Mouse (Mus musculus) Muller cell, postnatal 12 days (primary cell): ENCODE data around the gene Esyt1.

Source experiments
- DNase-seq: peaks from one replicate; pipeline ENCODE4 v3.0.0-alpha.2; 2015; ENCODE audit errors: inconsistent ontology term

Esyt1 gene

DNA sequence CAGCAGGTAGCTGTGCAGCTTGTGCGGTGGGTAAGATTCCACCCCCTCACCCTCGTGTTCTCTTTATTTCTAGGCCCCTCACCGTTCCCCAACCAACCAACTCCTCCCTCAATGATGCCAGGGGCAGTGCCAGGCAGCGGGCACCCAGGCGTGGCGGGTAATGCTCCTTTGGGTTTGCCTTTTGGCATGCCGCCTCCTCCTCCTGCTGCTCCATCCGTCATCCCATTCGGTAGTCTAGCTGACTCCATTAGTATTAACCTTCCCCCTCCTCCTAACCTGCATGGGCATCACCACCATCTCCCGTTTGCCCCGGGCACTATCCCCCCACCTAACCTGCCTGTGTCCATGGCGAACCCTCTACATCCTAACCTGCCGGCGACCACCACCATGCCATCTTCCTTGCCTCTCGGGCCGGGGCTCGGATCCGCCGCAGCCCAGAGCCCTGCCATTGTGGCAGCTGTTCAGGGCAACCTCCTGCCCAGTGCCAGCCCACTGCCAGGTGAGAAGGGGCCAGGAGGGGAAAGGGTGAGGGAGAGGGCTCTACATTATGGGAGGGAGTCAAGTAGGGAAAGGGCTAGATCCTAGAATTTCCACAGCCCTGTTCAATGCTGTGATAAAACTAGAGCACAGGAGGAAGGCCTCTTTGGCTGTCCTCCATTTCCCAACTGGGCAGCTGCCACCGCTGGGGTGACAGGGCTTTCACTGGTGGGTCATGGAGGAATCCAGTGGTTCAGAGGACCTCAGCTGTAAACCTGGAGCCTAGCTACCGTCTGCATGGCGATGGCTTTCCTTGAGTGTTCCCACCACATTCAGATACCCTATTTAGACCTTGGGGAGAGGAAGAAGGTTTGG is 37.6 kb downstream of the Esyt1 start:
- no peak for DNase-seq

- DNase-seq, result no peak
These were observed 39.3 kb downstream of the Esyt1 start for GRCm38 (mm10) chr10:128486370-128486769.

DNA sequence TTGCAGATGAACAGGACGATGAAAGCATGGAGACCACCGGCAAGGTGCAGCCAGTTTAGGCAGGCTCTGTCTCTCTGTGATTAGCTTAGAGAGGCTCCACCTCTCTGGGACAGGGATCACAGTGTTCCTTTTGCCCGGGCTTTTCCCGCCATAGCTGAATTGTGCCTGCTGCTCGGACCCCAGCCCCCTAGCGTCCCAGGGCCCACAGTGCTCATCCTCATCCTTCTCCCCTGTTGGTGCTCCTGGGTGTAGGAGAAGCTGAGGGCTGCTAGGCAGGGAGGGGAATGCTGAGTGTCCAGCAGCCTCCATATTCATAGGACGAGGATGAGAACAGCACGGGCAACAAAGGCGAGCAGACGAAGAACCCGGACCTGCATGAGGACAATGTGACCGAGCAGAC is 51.3 kb downstream of the Esyt1 start:
- DNase-seq, result no peak

GRCm38 (mm10) chr10:128460270-128460630 is 65.4 kb downstream of the Esyt1 start:
- no peak for DNase-seq
